Mouse (Mus musculus) R1 (cell line): ENCODE results near the gene Hpdl.

Experiments
- DNase-seq: peaks from one replicate; pipeline ENCODE4 v3.0.0-alpha.2; 2018; ENCODE audit warnings: low read depth, low spot score

Gene Hpdl

DNA sequence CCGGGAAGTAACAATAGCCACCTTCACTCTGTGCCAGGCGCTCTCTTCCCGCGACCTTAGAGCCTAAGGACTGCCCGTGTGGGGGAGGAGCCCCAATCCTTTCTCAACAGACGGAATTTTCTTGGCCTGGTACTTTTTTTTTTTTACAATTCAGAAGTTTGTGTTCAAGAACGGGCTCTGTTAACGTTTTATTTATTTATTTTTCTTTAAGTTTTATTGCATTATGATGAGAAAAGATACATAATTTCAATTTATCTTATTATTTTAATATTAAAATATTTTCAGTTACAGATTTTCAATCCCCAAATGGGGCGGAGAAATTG, at the start of gene Hpdl:
Gene Hpdl (minus strand): TSS at position 14 of the 323 bp plus-strand sequence.
- no peak for DNase-seq

DNA sequence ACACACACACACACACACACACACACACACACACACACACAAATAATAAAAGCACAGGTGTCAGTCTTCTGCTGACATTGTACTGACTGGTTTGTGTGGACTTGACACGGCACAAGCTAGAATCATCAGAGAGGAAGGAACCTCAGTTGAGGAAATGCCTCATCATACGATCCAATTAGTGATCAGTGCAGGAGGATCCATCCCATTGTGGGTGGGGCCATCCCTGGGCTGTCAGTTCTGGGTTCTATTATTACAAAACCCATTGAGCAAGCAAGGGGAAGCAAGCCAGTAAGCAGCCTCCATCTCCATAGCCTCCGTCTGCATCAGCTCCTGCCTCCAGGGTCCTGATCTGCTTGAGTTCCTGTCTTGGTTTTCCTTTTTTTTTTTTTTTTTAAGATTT, 48.4 kb upstream of the Hpdl start:
- no peak for DNase-seq

DNA sequence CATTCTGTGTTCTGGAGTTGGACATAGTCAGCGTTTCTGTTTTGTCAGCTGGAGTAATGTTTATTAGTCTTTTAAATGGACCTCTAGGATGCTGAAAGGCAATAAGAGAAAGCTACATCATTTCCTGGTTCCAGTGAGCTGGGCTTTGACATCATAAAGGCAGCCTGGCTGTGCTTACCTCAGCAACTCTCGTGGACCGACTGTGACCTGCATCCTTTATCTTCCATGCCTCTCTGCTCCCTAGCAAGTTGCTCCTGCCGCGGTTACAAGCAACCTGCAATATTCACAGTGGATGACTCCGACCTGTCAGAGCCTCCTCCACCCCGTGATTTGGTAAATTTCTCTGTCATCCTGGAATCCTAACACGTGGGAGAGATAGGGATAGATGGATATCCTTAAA, 40.5 kb upstream of the Hpdl start:
- no peak for DNase-seq

DNA sequence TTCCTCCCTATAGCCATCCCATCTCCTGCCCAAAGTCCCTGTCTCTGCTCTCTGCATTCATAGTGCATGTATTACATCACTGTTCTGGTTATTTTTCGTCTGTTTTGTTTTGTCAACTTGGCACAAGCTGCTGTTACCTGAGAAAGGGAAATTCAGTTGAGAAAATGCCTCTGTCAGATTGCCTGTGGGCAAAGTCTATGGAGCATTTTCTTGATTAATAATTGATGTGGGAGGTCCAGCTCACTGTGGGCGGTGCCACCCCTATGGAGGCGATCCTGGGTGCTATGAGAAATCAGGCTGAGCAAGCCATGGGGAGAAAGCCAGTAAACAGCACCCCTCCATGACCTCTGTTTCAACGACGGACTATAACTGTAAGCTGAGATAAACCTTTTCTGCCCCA, 38.2 kb upstream of the Hpdl start:
- DNase-seq: no peak

DNA sequence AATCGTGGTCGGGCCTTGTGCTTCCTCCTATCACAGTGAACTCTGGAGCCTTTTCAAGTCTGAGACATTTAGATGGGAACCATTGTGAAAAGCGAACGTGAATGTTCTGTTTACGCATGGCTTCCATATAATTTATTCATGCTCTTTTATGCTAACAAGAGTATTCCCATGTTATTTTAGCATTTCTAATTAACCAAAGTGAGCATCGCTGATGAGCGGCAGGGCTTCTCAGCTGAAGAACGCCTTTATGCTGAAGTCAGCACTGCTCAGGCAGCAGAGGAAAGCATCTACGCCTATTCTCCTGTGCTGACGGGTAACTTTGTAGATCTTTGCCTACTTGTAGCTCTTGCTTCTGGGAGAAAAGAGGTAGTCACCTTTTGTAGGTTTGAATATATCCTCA, 35.7 kb upstream of the Hpdl start:
- no peak for DNase-seq

DNA sequence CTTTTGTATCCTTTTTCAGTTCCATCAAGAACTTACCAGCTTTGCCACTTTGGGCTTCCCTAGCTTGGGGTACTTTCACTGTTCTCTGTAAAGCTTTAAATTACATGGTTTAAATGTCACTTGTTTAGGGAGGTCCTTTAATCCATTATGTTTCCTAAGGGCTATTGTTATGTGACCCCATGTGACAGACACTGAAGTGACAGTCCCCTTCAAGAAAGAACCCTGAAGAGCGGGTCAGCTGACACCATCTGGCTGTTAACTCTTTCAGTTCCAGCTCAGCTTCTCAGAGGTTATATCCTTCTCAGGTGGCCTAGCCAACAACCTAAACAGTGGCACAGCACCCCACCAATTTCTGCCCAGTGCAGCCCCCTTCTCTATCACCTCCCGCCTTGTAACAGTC, 32.8 kb upstream of the Hpdl start:
- DNase-seq: no peak

DNA sequence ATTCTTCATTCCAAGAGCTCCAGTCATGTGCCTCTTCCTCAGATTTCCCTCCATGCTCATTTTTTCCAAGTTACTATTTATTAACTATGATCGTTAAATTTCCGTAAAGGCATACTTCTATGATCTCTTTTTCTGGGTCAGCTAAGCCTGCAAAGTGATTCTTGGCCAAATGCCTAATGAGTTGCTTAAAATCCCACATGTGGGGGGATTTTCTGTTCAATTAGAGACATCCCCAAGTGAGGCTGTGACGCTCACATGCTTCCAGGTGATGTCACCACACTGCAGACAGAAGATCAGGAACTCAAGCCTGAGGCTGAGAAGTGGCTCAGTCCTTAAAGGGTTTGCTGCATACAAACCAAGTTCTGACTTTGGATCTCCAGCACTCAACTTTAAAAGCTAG, 28.4 kb upstream of the Hpdl start:
- no peak for DNase-seq

DNA sequence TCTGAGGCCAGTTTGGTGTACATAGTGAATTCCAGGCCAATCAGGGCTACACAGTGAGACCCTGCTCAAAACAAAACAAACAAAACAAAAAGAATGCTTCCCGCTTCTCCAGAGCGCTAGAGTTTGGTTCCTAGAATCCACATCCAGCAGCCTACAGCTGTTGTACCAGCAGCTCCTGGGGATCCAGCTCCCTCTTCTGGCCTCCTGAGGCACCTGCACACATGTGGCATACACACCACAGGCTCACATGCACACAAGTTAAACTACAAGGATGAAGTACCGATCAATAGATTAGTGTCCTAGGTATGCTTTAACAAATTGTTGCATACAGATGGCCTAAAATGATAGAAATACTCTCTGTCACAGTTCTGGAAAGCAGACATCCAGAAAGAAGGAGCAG, 22.8 kb upstream of the Hpdl start:
- DNase-seq: peak; percentile 79

DNA sequence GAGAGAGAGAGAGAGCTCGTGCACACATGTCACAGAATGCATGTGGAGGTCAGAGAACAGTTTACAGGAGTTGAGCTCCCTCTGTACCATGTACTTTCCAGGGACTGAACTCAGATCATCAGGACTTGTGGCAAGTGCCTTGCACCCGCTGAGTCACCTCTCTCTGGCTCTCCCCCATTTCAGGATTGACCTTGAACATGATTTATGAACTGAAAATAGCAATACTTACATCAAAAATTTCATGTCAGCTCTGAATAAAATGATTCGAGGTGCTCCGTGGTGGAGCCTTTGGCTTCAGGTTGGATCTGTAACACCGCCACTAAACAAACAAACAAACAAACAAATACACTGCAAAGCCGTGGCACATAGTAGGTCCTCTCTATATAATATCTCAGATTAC, 19.3 kb upstream of the Hpdl start:
- DNase-seq: no peak

DNA sequence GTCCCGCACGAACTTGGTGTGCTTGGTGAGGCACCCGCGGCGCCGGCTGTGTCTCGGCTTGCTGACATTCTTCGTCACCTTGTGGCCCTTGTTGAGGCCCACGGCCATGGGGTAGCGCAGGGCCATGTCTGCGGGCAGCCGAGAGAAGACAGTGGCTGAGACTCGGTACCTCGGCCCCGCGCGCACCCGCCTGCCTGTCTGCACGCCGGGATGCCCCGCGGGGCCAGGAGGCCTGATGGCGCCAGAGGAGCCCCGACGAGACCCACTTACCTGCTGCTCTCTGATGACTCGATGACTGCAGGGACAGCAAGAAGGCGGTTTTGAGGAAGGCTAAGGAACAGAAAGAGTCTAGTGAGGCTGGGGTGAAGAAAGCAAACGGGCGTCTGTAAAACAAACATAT, 18.6 kb upstream of the Hpdl start:
- peak; percentile 48 for DNase-seq

DNA sequence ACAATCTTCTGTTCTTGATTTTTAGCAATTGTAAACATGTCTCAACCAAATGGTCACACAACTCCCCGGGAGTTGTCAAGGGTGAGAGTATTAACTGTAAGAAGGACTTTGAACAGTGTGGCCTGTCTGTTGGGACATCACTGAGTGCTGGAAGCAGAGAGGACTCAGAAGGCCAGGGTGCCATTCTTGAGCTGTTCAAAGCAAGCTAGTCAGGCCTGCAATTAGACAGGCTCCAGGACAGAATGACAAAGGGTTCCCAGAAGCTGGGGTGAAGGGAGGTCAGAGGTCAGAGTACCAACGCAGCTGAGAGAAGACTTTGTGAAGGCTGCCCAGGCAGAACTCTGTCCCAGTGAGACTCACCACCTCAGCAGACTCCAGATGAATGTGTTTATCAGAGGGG, 17.5 kb upstream of the Hpdl start:
- DNase-seq: no peak

DNA sequence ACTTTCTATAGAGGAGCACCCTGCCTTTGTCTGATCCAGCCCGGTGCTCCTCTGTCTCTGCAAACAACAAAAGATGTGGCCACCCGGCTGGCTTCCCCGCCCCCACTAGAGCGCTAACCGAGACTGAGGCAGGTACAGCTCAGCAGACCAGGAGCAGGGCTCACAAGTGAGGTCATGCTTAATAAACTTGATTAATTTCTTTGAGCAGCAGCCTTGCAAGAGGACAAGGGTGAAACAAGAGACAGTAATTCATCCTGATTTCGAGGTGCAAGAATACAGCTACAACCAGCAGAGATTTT, 8.5 kb upstream of the Hpdl start:
- DNase-seq: no peak

DNA sequence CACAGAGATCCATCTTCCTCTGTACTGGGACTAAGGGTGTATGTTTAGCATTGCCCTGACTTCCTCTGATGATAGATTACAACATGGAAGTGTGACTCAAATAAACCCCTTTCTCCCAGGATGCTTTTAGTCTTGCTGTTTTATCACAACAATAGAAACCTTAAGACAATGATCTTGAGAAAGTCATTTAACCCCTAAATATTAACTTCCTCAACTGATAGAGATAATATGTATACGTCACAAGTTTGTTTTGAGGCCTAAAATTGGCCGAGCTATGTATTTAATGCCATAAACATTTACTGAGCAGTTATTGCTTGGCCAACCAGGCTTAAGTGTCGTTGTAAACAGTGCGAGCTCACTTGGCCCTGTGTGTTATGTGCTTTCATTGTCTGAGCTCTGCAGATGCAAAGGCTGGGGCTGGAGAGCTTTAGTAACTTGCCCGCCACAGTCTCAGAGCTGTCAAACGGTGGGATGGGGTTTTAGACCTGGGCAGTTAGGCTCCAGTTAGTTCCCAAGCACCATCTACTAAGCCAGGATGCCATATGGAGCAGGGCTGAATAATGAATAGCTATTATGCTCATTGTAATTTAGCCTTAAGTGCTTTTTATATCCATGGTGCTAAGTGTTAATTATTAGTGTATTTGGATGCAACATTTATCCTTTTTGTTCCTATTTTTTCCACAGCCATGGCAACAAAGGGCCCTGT, 8.0 kb upstream of the Hpdl start:
- DNase-seq: no peak

DNA sequence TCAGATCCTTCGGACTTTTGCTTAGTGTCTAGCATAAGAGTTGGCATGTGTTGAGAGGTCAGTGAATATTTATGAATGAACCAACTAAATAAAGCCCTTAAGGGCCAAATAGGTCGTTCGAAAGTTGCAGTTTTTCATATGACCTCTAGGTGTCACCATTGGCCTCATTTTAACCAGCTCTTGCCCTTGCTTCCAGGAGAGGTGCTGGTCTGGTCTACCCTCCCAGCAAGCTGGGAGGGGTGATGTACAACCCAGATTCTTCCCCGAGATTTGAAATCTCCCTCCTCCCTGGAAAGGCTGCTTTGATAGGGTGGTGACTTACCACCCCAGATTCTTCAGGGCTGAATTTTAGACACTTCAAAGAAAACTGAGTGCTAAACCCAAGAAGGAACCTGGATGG, 6.3 kb upstream of the Hpdl start:
- peak; percentile 87 for DNase-seq

DNA sequence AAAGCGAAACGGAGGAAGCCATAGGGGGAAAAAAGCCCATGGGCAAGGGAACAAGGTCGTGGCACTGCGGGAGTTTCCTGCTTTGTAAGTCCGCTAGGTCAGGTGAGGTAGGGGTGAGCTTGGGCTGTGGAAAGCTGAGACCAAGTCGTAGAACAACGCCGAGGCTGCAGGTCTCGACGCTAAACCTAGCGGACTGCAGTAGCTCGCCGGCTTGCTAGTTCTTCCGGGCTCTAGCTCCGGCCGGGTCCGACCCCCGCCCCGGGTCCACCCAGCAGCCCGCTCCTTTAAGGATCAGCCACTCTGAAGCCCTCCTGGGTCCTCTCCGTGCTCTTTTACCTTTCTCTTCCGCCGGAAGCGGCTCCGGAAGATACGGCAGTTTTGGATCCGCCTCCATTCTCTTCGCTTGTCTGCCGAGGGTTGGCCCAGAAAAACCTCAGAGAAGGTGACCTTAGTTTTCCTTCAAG, 3.1 kb upstream of the Hpdl start:
- DNase-seq: peak; percentile 91

DNA sequence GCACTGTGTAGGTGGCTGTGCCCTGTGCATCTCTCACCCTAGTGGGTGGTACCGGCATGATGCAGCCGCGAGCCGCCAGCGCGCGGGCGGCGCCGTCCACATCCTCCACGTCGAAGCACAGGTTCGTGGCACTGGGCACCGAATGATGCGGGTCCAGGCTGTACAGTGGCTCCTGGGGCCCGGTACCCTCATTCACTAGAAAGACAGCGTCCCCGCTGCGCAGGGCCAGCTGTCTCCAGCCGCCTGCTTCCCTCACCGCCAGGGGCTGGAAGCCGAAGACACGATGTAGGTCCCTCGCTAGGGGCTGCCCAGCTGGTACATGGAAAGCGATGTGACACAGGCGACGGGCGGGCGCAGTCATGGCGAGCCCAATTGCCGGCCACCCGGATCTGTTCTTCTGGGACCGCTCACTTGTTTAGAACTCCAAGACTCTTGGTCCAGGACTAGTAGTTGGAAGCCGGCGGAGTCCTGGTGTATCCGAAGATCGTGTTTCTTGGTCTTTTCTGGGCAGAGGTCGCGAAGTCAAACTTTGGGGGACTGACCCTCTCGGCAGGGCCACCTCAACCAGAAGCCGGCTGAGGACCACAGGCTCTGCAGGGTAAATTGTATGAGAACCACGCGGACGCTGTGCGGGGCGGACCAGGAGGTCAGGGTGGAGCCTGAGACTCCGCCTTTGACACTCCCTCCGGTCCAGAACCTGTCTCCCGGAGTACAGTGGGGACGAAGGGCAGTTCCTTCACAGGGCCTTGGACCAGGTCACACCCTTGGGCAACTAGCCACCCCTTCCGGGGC, 409 bp downstream of the Hpdl start:
- peak; percentile 82 for DNase-seq

DNA sequence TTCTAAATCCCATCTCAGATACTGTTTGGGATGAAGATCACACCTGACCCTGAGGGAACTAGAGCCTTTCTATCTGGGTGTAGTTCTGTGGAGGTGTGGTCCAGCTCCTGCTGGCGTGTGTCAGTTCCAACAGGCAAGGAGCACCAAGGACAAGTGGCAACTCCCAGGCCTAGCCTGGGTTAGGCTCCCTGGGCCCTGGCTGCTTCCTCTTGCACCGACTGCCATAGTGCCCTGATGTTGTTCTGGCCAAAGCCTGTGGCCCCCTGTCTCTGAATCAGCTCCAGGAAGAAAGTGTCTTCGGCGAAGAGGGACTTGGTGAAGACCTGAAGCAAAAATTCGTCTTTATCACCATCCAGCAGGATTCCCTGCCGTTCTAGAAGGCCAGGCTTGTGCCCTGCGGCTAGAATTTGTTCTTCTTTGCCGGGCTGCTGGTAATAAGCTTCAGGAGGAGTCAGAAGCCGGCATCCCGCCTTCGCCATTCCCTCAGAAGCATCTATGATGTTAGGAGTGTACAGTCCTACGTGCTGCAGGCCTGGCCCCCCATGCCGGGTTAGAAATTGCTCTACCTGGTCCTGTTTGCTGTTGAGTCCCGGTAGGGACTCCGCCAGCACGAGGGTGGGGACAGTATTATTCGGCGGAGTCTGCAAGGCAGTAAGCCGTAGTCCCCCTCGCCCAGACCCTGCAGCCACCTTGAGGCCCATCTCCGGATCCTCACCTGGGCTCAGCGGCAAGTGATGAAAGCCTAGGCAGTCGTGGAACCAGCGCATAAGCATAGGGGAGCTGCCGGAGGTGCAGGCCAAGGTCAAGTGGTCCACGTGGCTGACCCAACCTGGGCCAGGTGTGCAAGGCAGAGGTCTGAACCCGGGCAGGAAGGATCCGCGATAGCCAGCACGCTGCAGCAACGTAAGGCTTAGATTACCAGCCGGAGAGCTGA, 1.3 kb downstream of the Hpdl start:
- peak; percentile 45 for DNase-seq

DNA sequence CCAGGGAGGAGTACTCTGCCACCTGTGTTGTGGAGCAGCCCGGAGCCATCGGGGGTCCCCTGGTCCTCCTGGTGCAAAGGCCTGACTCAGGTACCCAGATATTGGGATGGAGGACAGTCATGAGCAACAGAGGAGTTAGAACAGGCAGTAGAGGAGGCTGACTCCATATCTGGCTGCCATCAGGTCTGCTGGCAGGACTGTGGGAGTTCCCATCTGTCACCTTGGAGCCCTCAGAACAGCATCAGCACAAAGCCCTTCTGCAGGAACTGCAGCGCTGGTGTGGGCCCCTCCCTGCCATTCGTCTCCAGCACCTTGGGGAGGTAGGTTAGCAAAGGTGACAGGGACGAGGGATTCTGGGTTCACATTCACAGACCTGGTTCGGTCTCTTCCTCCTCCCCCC, 4.0 kb downstream of the Hpdl start:
- DNase-seq: no peak

DNA sequence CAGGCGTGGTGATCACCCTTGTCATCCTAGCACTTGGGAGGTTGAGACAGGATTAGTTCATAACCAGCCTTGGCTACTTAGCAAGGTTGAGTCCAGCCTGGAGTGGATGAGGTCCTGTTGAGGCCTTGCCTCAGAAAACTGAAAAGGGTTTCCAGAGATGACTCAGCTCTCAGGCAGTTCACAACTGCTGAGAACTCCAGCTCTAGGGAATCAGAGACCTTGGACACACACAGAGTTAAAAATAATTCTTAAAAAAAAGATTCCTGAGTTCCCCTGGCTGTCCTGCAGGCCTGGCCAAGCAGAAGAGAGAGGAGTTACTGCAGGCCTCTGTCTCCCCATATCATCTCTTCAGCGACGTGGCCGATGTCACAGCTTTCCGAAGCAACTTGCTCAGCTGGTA, 6.2 kb downstream of the Hpdl start:
- DNase-seq: no peak

DNA sequence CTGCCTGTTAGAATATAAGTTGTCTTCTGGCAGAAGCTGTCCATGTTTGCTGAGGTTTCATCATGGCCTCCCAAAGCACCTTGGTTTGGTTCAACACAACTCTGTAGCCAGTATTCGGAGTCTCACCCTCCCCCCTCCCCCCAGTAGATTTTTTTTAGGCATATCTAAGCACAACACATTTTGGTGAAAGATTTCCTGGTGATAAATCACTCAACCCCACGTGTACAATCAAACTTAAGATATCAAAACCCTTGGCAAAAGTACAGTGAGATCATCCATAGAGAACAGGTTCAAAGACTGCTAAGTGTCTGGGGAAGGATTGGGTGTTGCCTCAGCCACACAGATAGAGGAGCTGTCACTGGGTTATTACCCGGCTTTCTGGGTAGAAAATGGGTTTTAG, 10.5 kb downstream of the Hpdl start:
- DNase-seq: no peak

DNA sequence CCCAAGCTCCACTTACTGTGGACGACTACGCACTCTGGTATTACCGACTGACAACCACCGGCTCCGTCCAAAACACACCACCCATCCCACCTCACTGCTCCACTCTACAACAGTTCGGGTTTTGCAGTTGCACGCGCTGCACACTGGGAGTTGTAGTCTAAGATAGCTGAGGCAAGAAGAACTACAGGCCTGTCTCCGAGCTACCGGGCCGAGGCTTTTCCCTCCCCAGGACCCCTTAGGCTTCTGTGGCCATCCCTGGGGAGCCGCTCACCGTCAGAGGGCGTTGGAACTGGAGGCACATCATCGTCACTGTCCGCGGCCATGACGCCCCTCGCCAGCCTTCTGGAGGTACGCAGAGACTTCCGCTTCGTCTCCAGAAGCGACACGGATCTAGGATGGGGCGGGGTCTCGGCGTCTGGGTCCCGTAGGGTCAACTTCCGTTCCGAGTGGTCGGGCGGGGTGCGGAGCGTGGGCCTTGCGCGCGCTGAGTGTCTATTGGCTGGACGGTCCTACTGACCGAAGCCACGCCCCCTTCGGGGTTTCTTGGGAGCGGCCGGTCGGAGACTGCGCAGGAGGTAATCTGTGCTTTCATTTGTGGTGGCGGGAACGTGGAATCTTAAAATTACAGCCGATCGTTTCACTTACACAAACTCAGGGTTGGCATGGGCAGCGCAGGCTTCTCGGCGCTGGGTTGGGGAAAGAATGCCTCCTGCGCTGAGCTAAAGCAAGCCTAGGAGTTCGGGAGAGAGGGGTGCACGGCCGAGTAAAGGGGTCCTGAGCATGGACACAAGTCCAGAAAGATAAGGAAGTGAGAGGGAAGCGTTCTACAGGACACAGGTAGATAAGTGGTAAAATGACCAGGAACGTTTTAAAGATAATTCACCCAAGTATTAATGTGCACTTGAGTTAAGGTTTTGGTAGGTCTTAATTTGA, 14.0 kb downstream of the Hpdl start, which contains the start of the genes Toe1 and Mutyh:
Gene Toe1 (minus strand): TSS at position 444 of the 933 bp plus-strand sequence.
Gene Mutyh (plus strand): TSS at position 527 of the 933 bp plus-strand sequence.
- DNase-seq: peak; percentile 99
